Mouse (Mus musculus) ES-E14 (cell line): ENCODE measurements around the gene Gm28539.

Source experiments
- HCFC1 ChIP-seq: IDR thresholded peaks from 2 replicates; pipeline ENCODE4 v1.6.1; 2012; ENCODE audit warnings: low read length, inconsistent platforms, borderline replicate concordance; ENCODE audit not compliant: insufficient read depth
- MAFK ChIP-seq: IDR thresholded peaks from 2 replicates; pipeline ENCODE4 v1.6.1; 2014; ENCODE audit warnings: mild to moderate bottlenecking, low read depth, low read length, inconsistent platforms; ENCODE audit not compliant: insufficient read depth
- ZC3H11A ChIP-seq: IDR thresholded peaks from 2 replicates; pipeline ENCODE4 v1.6.1; 2012; ENCODE audit warnings: low read depth, mild to moderate bottlenecking, inconsistent platforms, low read length, borderline replicate concordance
- ZNF384 ChIP-seq: IDR thresholded peaks from 2 replicates; pipeline ENCODE4 v1.6.1; 2012; ENCODE audit warnings: low read depth, low read length, inconsistent platforms

DNA sequence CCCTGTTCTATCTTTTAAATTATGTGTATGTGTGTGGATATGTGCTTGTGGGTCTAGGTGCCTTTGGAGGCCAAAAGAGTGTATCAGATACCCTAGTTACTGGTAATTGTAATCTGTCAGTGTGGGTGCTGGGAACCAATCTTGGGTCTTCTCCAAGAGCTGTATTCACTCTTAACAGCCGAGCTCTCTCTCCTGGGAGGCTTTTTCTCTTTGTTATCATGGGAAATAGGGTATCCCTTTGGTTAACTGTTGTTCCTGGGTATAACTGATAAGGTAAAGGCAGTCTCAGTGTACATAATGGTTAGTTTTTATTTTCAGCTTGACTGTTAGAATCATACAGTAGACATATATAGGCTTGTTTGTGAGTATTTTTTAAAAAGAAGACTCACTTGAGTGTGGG is 14.0 kb upstream of the Gm28539 start:
- no peak for TF ChIP-seq HCFC1
- no peak for TF ChIP-seq ZNF384
- no peak for TF ChIP-seq ZC3H11A
- no peak for TF ChIP-seq MAFK
